Mouse (Mus musculus): ENCODE results near the gene Ccz1. TPM values are rescaled to one million over a fixed set of nuclear protein-coding genes. Genes with fewer than 3 reads are reported as not detected.

Gene Ccz1
- polyA plus RNA-seq, 1 experiment from 2014 or later: 98.1 TPM

GRCm38 (mm10) chr5:144047324-144047723, 32.6 kb upstream of the Ccz1 start:
- no peak overlapping the region for H3K9ac ChIP-seq (replicated peaks; ENCODE audit: low read depth)
- DNase-seq (ENCODE audit: low spot score) (no peak), ATAC-seq (no peak)
- no peaks in the 10 kb centered on the region for H3K9me3 ChIP-seq (ENCODE audit: low read length)
- TF ChIP-seq CTCF (IDR thresholded peaks at IDR 0.05) (no peak), EP300 (IDR thresholded peaks at IDR 0.05) (no peak)
- no peaks in the 10 kb centered on the region for H3K4me1 ChIP-seq (ENCODE audit: insufficient read depth, low read depth, low read length)
- no peaks in the 10 kb centered on the region for H3K27me3 ChIP-seq (replicated peaks; ENCODE audit: insufficient read depth, low read length)
- no peak overlapping the region for H3K4me3 ChIP-seq (ENCODE audit: low read depth, low read length)
- H3K4me2 ChIP-seq (replicated peaks; ENCODE audit: low read depth, low read length): no peak overlapping the region
- H3K27ac ChIP-seq (ENCODE audit: low read length): no peak overlapping the region
- WGBS: 71% methylated on average over 13 of the region's 13 CpGs
- H3K36me3 ChIP-seq (ENCODE audit: insufficient read depth, low read length): no peaks in the 10 kb centered on the region

GRCm38 (mm10) chr5:144043166-144043565, 28.5 kb upstream of the Ccz1 start:
- ATAC-seq: no peak
- 83% methylated on average over 11 of the region's 11 CpGs for WGBS
- no peak for TF ChIP-seq CTCF (IDR thresholded peaks at IDR 0.05)
- no peak for TF ChIP-seq EP300 (IDR thresholded peaks at IDR 0.05)
- Histone ChIP-seq H3K36me3 (ENCODE audit: insufficient read depth, low read length) (no peaks in the 10 kb centered on the region), H3K27ac (ENCODE audit: low read length) (no peak overlapping the region), H3K9me3 (ENCODE audit: low read length) (no peaks in the 10 kb centered on the region), H3K4me3 (ENCODE audit: low read depth, low read length) (no peak overlapping the region), H3K9ac (replicated peaks; ENCODE audit: low read depth) (no peak overlapping the region), H3K27me3 (replicated peaks; ENCODE audit: insufficient read depth, low read length) (no peaks in the 10 kb centered on the region), H3K4me1 (ENCODE audit: insufficient read depth, low read depth, low read length) (no peaks in the 10 kb centered on the region), H3K4me2 (replicated peaks; ENCODE audit: low read depth, low read length) (no peak overlapping the region)
- DNase-seq (ENCODE audit: low spot score): no peak

DNA sequence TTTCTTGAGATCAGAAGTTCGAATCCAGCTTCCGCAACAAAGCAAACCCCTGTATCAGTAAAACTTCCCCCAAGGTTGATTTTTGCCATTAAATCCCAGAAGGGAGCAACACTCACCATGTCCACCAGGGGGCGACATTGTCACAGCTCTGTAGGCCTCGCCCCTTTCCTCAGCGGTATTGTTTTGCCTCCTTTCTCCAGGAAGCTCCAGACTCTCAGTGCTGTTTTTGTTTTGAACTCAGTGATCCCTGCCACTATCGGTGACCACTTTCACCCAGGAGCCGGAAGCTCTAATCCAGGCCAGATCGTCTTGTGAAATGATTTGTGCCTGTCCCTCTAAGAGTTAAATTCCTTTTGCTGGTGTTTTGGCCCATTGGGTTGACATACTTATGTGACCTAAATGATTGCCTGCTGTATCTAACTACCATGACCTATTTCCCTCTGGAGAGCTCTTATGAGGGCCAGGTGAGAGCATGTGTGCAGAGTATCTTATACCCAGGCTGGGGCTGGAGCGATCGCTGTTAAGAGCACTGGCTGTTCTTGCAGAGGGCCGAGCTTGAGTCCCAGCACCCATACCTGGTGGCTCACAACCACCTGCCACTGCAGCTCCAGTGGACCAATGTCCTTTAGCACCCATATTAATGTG, 26.2 kb upstream of the Ccz1 start:
- Histone ChIP-seq H3K4me2 (replicated peaks; ENCODE audit: low read depth, low read length) (peak overlapping the region; percentile 23; the same call in 1 of the 2 replicates), H3K4me1 (ENCODE audit: insufficient read depth, low read depth, low read length) (no peaks in the 10 kb centered on the region), H3K9me3 (ENCODE audit: low read length) (no peaks in the 10 kb centered on the region), H3K27ac (ENCODE audit: low read length) (no peak overlapping the region), H3K36me3 (ENCODE audit: insufficient read depth, low read length) (no peaks in the 10 kb centered on the region), H3K4me3 (ENCODE audit: low read depth, low read length) (no peak overlapping the region), H3K27me3 (replicated peaks; ENCODE audit: insufficient read depth, low read length) (no peaks in the 10 kb centered on the region), H3K9ac (replicated peaks; ENCODE audit: low read depth) (no peak overlapping the region)
- peak; percentile 45; the same call in 1 of the 2 replicates for TF ChIP-seq EP300 (IDR thresholded peaks at IDR 0.05)
- peak; percentile 95 for TF ChIP-seq CTCF (IDR thresholded peaks at IDR 0.05)
- peak; percentile 82 for DNase-seq (ENCODE audit: low spot score)
- WGBS: 32% methylated on average over 11 of the region's 11 CpGs
- ATAC-seq: peak; percentile 90

- Histone ChIP-seq H3K4me3 (ENCODE audit: low read depth, low read length) (no peak overlapping the region), H3K9ac (replicated peaks; ENCODE audit: low read depth) (no peak overlapping the region), H3K36me3 (ENCODE audit: insufficient read depth, low read length) (no peaks in the 10 kb centered on the region), H3K4me1 (ENCODE audit: insufficient read depth, low read depth, low read length) (no peaks in the 10 kb centered on the region), H3K27ac (ENCODE audit: low read length) (no peak overlapping the region), H3K4me2 (replicated peaks; ENCODE audit: low read depth, low read length) (no peak overlapping the region), H3K9me3 (ENCODE audit: low read length) (no peaks in the 10 kb centered on the region), H3K27me3 (replicated peaks; ENCODE audit: insufficient read depth, low read length) (no peaks in the 10 kb centered on the region)
- WGBS: 86% methylated on average over 5 of the region's 5 CpGs
- ATAC-seq (no peak), DNase-seq (ENCODE audit: low spot score) (no peak)
- TF ChIP-seq EP300 (IDR thresholded peaks at IDR 0.05): no peak
- TF ChIP-seq CTCF (IDR thresholded peaks at IDR 0.05): no peak
Observed at GRCm38 (mm10) chr5:144039886-144040285, 25.2 kb upstream of the Ccz1 start.

DNA sequence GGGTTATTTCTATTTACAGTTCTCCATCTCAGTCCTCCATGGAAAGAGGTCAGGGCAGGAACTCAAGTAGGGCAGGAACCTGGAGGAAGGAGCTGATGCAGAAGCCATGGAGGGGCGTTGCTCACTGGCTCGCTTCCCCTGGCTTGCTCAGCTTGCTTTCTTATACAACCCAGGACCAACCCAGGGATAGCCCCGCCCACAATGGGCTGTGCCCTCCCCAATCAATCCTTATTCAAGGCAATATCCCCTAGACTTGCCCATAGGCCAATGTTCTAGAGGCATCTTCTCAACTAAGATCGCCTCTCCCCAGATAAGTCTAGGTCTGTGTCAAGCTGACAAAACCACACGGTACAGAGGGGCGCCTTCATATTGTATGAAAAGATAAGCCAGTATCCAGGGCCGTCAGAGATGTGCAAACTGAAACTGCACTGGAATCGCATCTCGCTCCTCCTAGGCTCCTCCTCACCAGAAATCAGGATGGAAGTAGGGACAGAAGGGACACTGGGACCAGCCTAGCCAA, 24.5 kb upstream of the Ccz1 start:
- Histone ChIP-seq H3K4me1 (ENCODE audit: insufficient read depth, low read depth, low read length) (no peaks in the 10 kb centered on the region), H3K4me2 (replicated peaks; ENCODE audit: low read depth, low read length) (no peak overlapping the region), H3K27me3 (replicated peaks; ENCODE audit: insufficient read depth, low read length) (no peaks in the 10 kb centered on the region), H3K36me3 (ENCODE audit: insufficient read depth, low read length) (no peaks in the 10 kb centered on the region), H3K9ac (replicated peaks; ENCODE audit: low read depth) (no peak overlapping the region), H3K4me3 (ENCODE audit: low read depth, low read length) (no peak overlapping the region), H3K27ac (ENCODE audit: low read length) (no peak overlapping the region), H3K9me3 (ENCODE audit: low read length) (no peaks in the 10 kb centered on the region)
- DNase-seq (ENCODE audit: low spot score) (no peak), ATAC-seq (no peak)
- TF ChIP-seq CTCF (IDR thresholded peaks at IDR 0.05) (no peak), EP300 (IDR thresholded peaks at IDR 0.05) (no peak)
- 73% methylated on average over 9 of the region's 9 CpGs for WGBS

DNA sequence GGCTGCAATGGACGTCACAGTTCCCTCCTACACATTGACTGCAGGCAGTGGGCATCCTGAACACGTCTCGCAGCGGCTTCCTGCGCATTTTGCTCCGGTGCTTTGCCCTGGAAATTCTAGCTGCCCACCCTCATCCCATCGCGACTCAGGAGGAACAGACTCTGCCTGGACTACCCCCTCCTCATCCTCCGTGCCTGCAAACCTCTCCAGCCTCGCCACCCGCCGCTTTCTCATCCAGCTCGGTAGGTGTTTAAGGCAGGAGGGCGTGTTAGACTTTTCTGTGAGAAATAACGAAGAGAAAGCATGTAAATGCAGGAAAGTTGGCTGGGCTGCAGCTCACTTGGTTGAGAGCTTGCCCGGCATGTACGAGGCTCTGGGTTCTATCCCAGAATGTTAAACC, 22.3 kb upstream of the Ccz1 start:
- H3K9ac ChIP-seq (replicated peaks; ENCODE audit: low read depth): no peak overlapping the region
- ATAC-seq (no peak), DNase-seq (ENCODE audit: low spot score) (no peak)
- H3K27me3 ChIP-seq (replicated peaks; ENCODE audit: insufficient read depth, low read length): no peaks in the 10 kb centered on the region
- no peaks in the 10 kb centered on the region for H3K36me3 ChIP-seq (ENCODE audit: insufficient read depth, low read length)
- TF ChIP-seq CTCF (IDR thresholded peaks at IDR 0.05) (no peak), EP300 (IDR thresholded peaks at IDR 0.05) (no peak)
- H3K4me3 ChIP-seq (ENCODE audit: low read depth, low read length): no peak overlapping the region
- no peak overlapping the region for H3K4me2 ChIP-seq (replicated peaks; ENCODE audit: low read depth, low read length)
- 49% methylated on average over 17 of the region's 17 CpGs for WGBS
- H3K4me1 ChIP-seq (ENCODE audit: insufficient read depth, low read depth, low read length): no peaks in the 10 kb centered on the region
- no peaks in the 10 kb centered on the region for H3K9me3 ChIP-seq (ENCODE audit: low read length)
- no peak overlapping the region for H3K27ac ChIP-seq (ENCODE audit: low read length)

All from lung, postnatal 0 days (tissue).